Mouse (Mus musculus): ENCODE measurements at regions not wholly inside any gene's neighbourhood (a gene's known extent, or its start where the extent isn't known, plus 50 kb on each side); places are given as distances from the start of the nearest gene placed in this dataset.
"Not testable (repeated sequence)": the region's sequence is repeated elsewhere in the genome, so short reads cannot be mapped to it uniquely, and the experiment has no call there.

GRCm38 (mm10) chr7:138493661-138494060 lies 96.1 kb upstream of the Tcerg1l start:
- no peak for DNase-seq

DNA sequence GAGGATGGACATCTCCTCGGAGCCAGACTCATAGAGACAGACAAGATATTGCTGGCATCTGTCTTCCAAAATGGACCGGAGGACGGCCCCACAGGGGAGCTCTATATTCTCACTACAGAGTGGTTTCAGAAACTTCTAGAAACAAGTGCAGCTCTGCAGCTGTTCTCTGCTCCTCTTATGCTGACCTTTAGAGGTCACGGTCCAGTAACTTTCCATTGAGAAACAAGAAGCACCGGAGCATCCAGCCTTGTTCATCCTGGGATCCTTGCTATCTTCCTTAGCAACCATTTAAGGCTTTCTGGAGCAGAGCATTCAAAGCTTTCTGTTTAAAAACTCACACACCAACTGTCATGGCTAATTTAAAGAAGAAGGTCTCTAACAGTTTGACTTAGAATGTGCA lies 94.7 kb upstream of the Tcerg1l start:
- no peak for DNase-seq

DNA sequence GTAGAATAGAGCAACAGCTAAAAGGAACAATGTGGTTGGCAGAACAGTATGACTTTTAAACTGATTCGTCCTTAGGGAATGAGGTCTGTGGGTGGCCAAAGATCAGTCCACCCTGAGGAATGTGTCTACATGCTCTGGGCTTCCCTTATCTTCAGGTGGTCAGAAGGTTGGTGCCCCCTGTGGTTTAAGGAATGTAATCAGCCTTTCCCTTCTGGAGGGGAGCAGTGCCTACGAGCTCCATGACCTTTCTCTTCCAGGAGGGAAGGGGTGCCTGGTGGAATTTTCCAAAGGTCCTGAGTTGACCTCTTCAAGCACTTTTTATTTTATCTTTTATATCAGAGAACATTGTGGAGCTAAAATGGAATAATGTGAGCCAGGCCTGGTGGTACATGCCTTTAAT lies 91.9 kb upstream of the Tcerg1l start:
- DNase-seq, result no peak

GRCm38 (mm10) chr7:138488201-138488720 lies 90.7 kb upstream of the Tcerg1l start:
- no peak for DNase-seq

- DNase-seq, result no peak
Observed at GRCm38 (mm10) chr7:138472891-138473455, 75.4 kb upstream of the Tcerg1l start.

DNA sequence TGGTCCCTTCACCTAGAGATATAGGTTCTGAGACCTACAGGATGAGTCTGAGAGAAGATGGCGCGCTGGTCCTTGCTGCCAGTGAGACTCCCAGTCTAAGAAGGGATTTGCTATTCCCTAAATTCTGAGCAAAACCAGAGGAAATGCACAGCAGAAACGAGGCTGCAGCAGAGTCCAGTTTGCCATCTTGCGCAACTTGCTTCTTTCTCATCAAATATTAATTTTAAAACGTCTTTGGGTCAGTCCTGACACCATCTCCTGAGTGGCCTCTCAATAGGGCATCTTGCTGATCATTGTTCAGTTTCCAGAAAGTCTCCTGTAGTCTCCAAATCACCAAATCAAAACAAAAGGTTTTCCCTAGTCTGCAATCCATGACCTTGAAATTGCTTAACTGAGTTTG lies 74.8 kb upstream of the Tcerg1l start:
- DNase-seq, result no peak

GRCm38 (mm10) chr7:138469211-138469610 lies 71.7 kb upstream of the Tcerg1l start:
- no peak for DNase-seq

GRCm38 (mm10) chr7:138468436-138468835 lies 70.9 kb upstream of the Tcerg1l start:
- DNase-seq, result no peak

DNA sequence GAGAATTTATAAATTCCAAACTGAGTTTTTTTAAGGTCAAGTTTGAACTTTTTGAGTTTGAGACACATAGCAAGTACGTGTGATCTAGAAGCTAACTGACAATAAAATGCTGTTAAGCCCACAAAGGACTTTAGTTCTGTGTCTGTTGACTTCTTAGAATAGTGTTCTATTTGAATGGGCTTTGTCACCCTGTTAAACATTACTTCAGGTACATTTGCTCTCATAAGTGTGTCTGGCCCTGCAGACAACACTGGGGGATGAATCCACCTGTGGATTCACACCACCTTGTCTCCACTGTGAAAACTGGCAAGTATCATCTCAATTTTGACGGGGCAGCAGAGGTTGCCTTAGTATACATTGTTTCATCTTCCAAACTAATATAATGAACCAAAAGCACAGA lies 70.5 kb upstream of the Tcerg1l start:
- DNase-seq, result no peak

- no peak for DNase-seq
Observed at GRCm38 (mm10) chr7:138467386-138467785, 69.9 kb upstream of the Tcerg1l start.

- DNase-seq, result no peak
Observed at GRCm38 (mm10) chr7:138457964-138458363, 60.4 kb upstream of the Tcerg1l start.

DNA sequence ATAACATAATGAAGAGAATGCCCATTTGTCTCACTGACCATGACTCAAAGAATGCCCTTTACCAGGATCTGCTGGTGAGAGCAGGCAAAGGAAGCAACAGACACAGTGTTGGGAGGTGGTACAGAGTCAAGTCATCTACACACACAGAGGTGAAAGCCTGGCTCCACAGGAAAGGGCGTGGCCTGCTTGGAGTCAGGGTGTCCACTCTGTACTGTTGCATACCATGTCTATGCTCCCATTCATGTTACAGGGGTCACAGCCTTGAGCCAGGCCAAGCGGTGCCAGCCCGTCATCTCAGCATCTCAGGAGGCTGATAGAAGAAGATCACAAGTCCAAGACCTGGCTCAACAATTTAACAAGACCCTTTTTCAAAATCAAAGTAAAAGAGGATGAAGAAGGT lies 57.8 kb upstream of the Tcerg1l start:
- DNase-seq, result no peak

GRCm38 (mm10) chr7:138454498-138455225 lies 57.1 kb upstream of the Tcerg1l start:
- not testable (repeated sequence) for DNase-seq

DNA sequence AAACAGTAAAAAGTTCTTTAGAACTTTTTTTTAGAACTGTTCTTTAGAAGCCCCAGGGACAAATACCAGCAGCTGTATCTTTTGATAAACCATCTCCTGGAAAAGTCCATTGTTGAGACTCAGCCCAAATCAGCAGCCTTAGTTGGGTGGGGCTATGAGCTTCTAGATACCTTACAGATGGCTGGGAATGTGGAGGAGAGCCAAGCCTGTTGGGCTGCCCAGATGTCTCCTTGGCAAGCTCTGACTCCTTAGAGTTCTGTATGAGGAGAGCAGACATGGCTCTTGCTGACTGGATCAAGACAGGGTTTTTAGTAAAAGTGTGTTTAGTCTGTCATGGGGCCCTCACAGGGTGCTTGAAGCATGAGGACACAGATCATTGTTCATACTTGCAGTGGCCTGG lies 53.8 kb upstream of the Tcerg1l start:
- no peak for DNase-seq

DNA sequence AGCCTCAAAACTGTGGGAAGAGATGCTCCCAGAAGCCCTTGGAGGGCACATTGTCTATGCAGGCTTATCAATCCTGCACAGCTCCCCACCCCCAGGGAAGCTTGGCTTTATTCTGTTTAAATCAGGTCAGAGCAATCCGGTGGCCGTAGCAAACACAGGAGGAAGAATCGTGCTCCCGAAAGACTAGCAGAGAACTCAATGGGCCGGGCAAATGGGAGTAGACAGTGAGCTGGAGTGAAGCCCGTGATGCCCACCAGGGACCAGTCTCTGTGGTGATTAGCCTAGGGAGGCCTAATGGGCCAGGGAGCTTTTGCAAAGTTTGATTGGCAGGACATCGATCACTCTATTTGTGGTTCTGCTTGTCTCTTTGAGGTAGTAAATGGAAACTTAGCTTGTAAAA lies 51.0 kb upstream of the Tcerg1l start:
- no peak for DNase-seq

Measured in thymus, postnatal 25 days (tissue).